Mouse (Mus musculus): ENCODE measurements around the gene Pde8b. TPM values are rescaled to one million over a fixed set of nuclear protein-coding genes. Genes with fewer than 3 reads are reported as not detected.

Gene Pde8b
- polyA plus RNA-seq, 1 experiment = 1.2 TPM

- Histone ChIP-seq H3K4me1 (ENCODE audit: control insufficient read depth, insufficient read depth, low read length) (no peaks in the 10 kb centered on the region), H3K27ac (ENCODE audit: insufficient read depth, low read length) (no peak overlapping the region), H3K36me3 (ENCODE audit: control insufficient read depth, insufficient read depth, low read length, poor library complexity, severe bottlenecking) (no peaks in the 10 kb centered on the region), H3K27me3 (ENCODE audit: control insufficient read depth, insufficient read depth, low read length, poor library complexity, severe bottlenecking) (no peaks in the 10 kb centered on the region), H3K9ac (ENCODE audit: low read depth, poor library complexity, severe bottlenecking) (no peak overlapping the region), H3K9me3 (replicated peaks; ENCODE audit: control insufficient read depth, insufficient read depth, low read length, poor library complexity, severe bottlenecking) (no peaks in the 10 kb centered on the region), H3K4me3 (ENCODE audit: low read depth, low read length) (no peak overlapping the region)
- TF ChIP-seq EP300 (IDR thresholded peaks at IDR 0.05; ENCODE audit: insufficient read depth, low read depth, low read length) (no peak), POLR2A (IDR thresholded peaks at IDR 0.05; ENCODE audit: insufficient read depth, low read length) (no peak), CTCF (IDR thresholded peaks at IDR 0.05; ENCODE audit: low read depth, low read length) (no peak)
Measured at GRCm38 (mm10) chr13:95176399-95176798, 73.7 kb downstream of the Pde8b start.

- H3K27ac ChIP-seq (ENCODE audit: insufficient read depth, low read length) = no peak overlapping the region
- H3K4me1 ChIP-seq (ENCODE audit: control insufficient read depth, insufficient read depth, low read length) = no peaks in the 10 kb centered on the region
- H3K27me3 ChIP-seq (ENCODE audit: control insufficient read depth, insufficient read depth, low read length, poor library complexity, severe bottlenecking) = no peaks in the 10 kb centered on the region
- no peak overlapping the region for H3K4me3 ChIP-seq (ENCODE audit: low read depth, low read length)
- TF ChIP-seq EP300 (IDR thresholded peaks at IDR 0.05; ENCODE audit: insufficient read depth, low read depth, low read length) (no peak), POLR2A (IDR thresholded peaks at IDR 0.05; ENCODE audit: insufficient read depth, low read length) (no peak), CTCF (IDR thresholded peaks at IDR 0.05; ENCODE audit: low read depth, low read length) (no peak)
- H3K36me3 ChIP-seq (ENCODE audit: control insufficient read depth, insufficient read depth, low read length, poor library complexity, severe bottlenecking) = no peaks in the 10 kb centered on the region
- H3K9ac ChIP-seq (ENCODE audit: low read depth, poor library complexity, severe bottlenecking) = no peak overlapping the region
- H3K9me3 ChIP-seq (replicated peaks; ENCODE audit: control insufficient read depth, insufficient read depth, low read length, poor library complexity, severe bottlenecking) = no peaks in the 10 kb centered on the region
Measured at GRCm38 (mm10) chr13:95174253-95174652, 75.9 kb downstream of the Pde8b start.

- Histone ChIP-seq H3K9ac (ENCODE audit: low read depth, poor library complexity, severe bottlenecking) (no peak overlapping the region), H3K9me3 (replicated peaks; ENCODE audit: control insufficient read depth, insufficient read depth, low read length, poor library complexity, severe bottlenecking) (no peaks in the 10 kb centered on the region), H3K36me3 (ENCODE audit: control insufficient read depth, insufficient read depth, low read length, poor library complexity, severe bottlenecking) (no peaks in the 10 kb centered on the region), H3K4me1 (ENCODE audit: control insufficient read depth, insufficient read depth, low read length) (no peaks in the 10 kb centered on the region), H3K27me3 (ENCODE audit: control insufficient read depth, insufficient read depth, low read length, poor library complexity, severe bottlenecking) (no peaks in the 10 kb centered on the region), H3K4me3 (ENCODE audit: low read depth, low read length) (no peak overlapping the region), H3K27ac (ENCODE audit: insufficient read depth, low read length) (no peak overlapping the region)
- TF ChIP-seq CTCF (IDR thresholded peaks at IDR 0.05; ENCODE audit: low read depth, low read length) = no peak
- no peak for TF ChIP-seq POLR2A (IDR thresholded peaks at IDR 0.05; ENCODE audit: insufficient read depth, low read length)
Measured at GRCm38 (mm10) chr13:95172346-95172745, 77.8 kb downstream of the Pde8b start.

GRCm38 (mm10) chr13:95160211-95160610 lies 89.9 kb downstream of the Pde8b start:
- H3K36me3 ChIP-seq (ENCODE audit: control insufficient read depth, insufficient read depth, low read length, poor library complexity, severe bottlenecking) = no peaks in the 10 kb centered on the region
- no peaks in the 10 kb centered on the region for H3K9me3 ChIP-seq (replicated peaks; ENCODE audit: control insufficient read depth, insufficient read depth, low read length, poor library complexity, severe bottlenecking)
- TF ChIP-seq POLR2A (IDR thresholded peaks at IDR 0.05; ENCODE audit: insufficient read depth, low read length) (no peak), CTCF (IDR thresholded peaks at IDR 0.05; ENCODE audit: low read depth, low read length) (no peak), EP300 (IDR thresholded peaks at IDR 0.05; ENCODE audit: insufficient read depth, low read depth, low read length) (no peak)
- H3K27me3 ChIP-seq (ENCODE audit: control insufficient read depth, insufficient read depth, low read length, poor library complexity, severe bottlenecking) = no peaks in the 10 kb centered on the region
- H3K27ac ChIP-seq (ENCODE audit: insufficient read depth, low read length) = no peak overlapping the region
- H3K4me3 ChIP-seq (ENCODE audit: low read depth, low read length) = no peak overlapping the region
- H3K9ac ChIP-seq (ENCODE audit: low read depth, poor library complexity, severe bottlenecking) = no peak overlapping the region
- H3K4me1 ChIP-seq (ENCODE audit: control insufficient read depth, insufficient read depth, low read length) = no peaks in the 10 kb centered on the region

GRCm38 (mm10) chr13:95158986-95159385 lies 91.2 kb downstream of the Pde8b start:
- H3K36me3 ChIP-seq (ENCODE audit: control insufficient read depth, insufficient read depth, low read length, poor library complexity, severe bottlenecking) = no peaks in the 10 kb centered on the region
- no peak overlapping the region for H3K4me3 ChIP-seq (ENCODE audit: low read depth, low read length)
- H3K27ac ChIP-seq (ENCODE audit: insufficient read depth, low read length) = no peak overlapping the region
- H3K9ac ChIP-seq (ENCODE audit: low read depth, poor library complexity, severe bottlenecking) = no peak overlapping the region
- H3K27me3 ChIP-seq (ENCODE audit: control insufficient read depth, insufficient read depth, low read length, poor library complexity, severe bottlenecking) = no peaks in the 10 kb centered on the region
- TF ChIP-seq CTCF (IDR thresholded peaks at IDR 0.05; ENCODE audit: low read depth, low read length) (no peak), POLR2A (IDR thresholded peaks at IDR 0.05; ENCODE audit: insufficient read depth, low read length) (no peak), EP300 (IDR thresholded peaks at IDR 0.05; ENCODE audit: insufficient read depth, low read depth, low read length) (no peak)
- H3K9me3 ChIP-seq (replicated peaks; ENCODE audit: control insufficient read depth, insufficient read depth, low read length, poor library complexity, severe bottlenecking) = no peaks in the 10 kb centered on the region
- H3K4me1 ChIP-seq (ENCODE audit: control insufficient read depth, insufficient read depth, low read length) = no peaks in the 10 kb centered on the region

- no peak overlapping the region for H3K4me3 ChIP-seq (ENCODE audit: low read depth, low read length)
Measured at GRCm38 (mm10) chr13:95144746-95145145, 105.4 kb downstream of the Pde8b start.

More at GRCm38 (mm10) chr13:95144746-95145145, 105.4 kb downstream of the Pde8b start:
- H3K9me3 ChIP-seq (replicated peaks; ENCODE audit: control insufficient read depth, insufficient read depth, low read length, poor library complexity, severe bottlenecking) = no peaks in the 10 kb centered on the region
- no peaks in the 10 kb centered on the region for H3K27me3 ChIP-seq (ENCODE audit: control insufficient read depth, insufficient read depth, low read length, poor library complexity, severe bottlenecking)
- TF ChIP-seq EP300 (IDR thresholded peaks at IDR 0.05; ENCODE audit: insufficient read depth, low read depth, low read length) (no peak), CTCF (IDR thresholded peaks at IDR 0.05; ENCODE audit: low read depth, low read length) (no peak), POLR2A (IDR thresholded peaks at IDR 0.05; ENCODE audit: insufficient read depth, low read length) (no peak)
- H3K4me1 ChIP-seq (ENCODE audit: control insufficient read depth, insufficient read depth, low read length) = no peaks in the 10 kb centered on the region
- H3K9ac ChIP-seq (ENCODE audit: low read depth, poor library complexity, severe bottlenecking) = no peak overlapping the region
- H3K36me3 ChIP-seq (ENCODE audit: control insufficient read depth, insufficient read depth, low read length, poor library complexity, severe bottlenecking) = no peaks in the 10 kb centered on the region
- H3K27ac ChIP-seq (ENCODE audit: insufficient read depth, low read length) = no peak overlapping the region

Measured in ES-Bruce4 (cell line).